Mouse (Mus musculus) mesoderm, embryonic 11.5 days (tissue): ENCODE measurements at regions not wholly inside any gene's neighbourhood (a gene's known extent, or its start where the extent isn't known, plus 50 kb on each side); places are given as distances from the start of the nearest gene placed in this dataset.

ENCODE experiments used
- DNase-seq: peaks from one replicate; pipeline ENCODE4 v3.0.0-alpha.2; 2012; ENCODE audit warnings: low read depth, low spot score

GRCm38 (mm10) chr9:74021339-74021738 is 52.6 kb upstream of the Unc13c start:
- DNase-seq: peak; percentile 15

DNA sequence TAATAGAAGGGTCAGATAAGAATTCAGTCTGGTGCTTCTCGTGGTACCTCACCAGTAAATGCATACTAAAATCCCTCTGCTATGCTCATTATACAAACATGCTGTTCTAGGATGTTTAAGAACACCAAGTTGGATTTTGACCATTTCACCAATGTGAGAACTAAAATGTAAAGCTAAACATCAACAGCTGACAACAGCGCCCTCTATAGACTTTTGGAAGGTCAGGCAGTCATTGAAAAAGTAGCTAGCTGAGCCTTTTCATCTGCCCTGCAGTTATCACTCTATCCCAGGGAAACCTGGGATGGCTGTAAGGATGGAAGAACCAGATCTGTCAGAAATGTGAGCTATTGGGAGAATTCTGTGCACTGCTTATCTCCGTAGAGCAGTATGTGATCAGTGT is 55.2 kb upstream of the Unc13c start:
- no peak for DNase-seq

DNA sequence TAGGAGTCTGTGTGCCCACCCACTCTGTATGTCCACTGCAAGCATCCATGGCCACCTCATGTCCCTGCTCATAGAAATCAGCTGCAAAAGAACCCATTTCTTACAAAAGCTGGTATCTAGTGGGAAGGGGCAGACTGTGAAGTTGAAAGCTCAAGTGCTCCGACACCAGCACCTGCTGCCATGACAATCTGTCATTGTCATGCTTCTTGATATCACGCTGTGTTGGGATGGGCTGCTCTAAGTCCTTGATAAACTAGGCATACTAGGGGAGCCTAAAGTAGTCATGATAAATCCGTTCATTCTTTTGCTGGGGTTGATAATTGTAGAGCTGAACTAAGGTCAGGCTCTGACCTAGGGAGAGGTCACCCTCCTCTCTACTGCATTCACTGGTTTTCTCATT is 57.4 kb upstream of the Unc13c start:
- DNase-seq: no peak

GRCm38 (mm10) chr9:74028438-74028837 is 59.7 kb upstream of the Unc13c start:
- DNase-seq: peak; percentile 33

DNA sequence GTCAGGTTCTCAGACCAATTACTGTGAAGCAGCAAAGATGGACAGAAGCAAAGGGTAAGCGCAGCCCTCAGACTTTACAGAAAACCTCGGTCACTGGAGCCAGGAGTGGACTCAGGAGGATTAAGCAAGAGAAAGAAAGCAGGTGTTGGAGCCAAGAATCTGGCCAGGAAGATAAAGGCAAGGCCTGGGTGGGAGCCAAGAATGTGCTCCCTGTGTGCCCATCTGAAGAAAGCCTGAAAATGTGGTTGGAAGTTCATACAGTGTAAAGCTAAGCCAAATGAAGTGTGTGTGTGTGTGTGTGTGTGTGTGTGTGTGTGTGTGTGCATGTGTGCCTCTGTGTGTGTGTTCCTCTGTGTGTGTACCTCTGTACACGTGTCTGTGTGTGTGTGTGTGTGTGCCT is 64.2 kb upstream of the Wdr72 start:
- DNase-seq: no peak

GRCm38 (mm10) chr9:74049776-74050175 is 60.4 kb upstream of the Wdr72 start:
- DNase-seq: no peak

- peak; percentile 20 for DNase-seq
Observed at GRCm38 (mm10) chr9:74056709-74057108, 53.4 kb upstream of the Wdr72 start.

DNA sequence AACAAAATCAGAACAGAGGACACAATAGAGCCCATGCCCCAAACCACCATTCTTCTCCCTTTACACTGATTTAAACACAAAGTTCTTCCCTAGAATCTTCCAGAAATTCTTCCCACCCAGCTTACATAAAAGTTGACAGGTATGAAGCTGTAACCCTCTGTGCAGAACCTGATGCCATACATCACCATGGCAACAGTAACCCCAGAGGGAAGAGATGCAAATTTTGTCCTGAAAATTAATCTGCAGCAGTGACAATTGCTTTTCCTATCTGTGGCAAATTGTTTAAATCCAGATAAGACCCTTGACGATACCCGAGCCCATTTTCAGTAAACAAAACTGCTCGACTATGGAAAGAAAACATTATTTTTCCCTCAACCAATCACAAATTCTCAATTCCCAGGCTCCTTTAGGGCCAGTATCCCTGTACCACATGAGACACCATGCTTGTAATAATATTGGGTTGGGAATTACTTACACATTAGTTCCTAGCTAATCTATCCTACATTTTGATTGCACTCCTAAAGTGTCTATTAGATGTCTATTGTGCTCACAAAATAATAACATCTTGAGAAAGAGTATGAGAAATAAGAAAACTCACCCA is 52.6 kb upstream of the Wdr72 start:
- DNase-seq: no peak

GRCm38 (mm10) chr9:74058269-74058871 is 51.8 kb upstream of the Wdr72 start:
- no peak for DNase-seq
